Mouse (Mus musculus) MEL (cell line): ENCODE measurements at regions not wholly inside any gene's neighbourhood (a gene's known extent, or its start where the extent isn't known, plus 50 kb on each side); places are given as distances from the start of the nearest gene placed in this dataset.

Source experiments
- DNase-seq: peaks from one replicate; pipeline ENCODE4 v3.0.0; 2011; ENCODE audit warnings: low read depth, low spot score
- H3K27ac ChIP-seq: 2 replicates; pipeline ENCODE4 v1.5.1; 2012; ENCODE audit warnings: low read depth, mild to moderate bottlenecking, control low read depth, low read length, moderate library complexity; ENCODE audit not compliant: control insufficient read depth
- H3K27me3 ChIP-seq, 2 experiments: fragments of 150-350 bp in 1 of 2; sonication (generic) in 1 of 2; 2 replicates each; pipeline ENCODE4 v1.6.1; 2012; ENCODE audit warnings: low read length in 2 of 2, mild to moderate bottlenecking in 2 of 2, improper control_type of control experiment in 1 of 2, moderate library complexity in 1 of 2; ENCODE audit not compliant: insufficient read depth in 2 of 2, control insufficient read depth in 1 of 2
- H3K36me3 ChIP-seq, 2 experiments: 2 replicates each; pipeline ENCODE4 v1.6.1; 2012 to 2014; ENCODE audit warnings: low read length in 2 of 2, improper control_type of control experiment in 1 of 2, inconsistent platforms in 1 of 2, mild to moderate bottlenecking in 1 of 2; ENCODE audit not compliant: insufficient read depth in 2 of 2, control insufficient read depth in 1 of 2
- H3K4me1 ChIP-seq, 2 experiments: fragments of 150-350 bp in 1 of 2; sonication (generic) in 1 of 2; 2 replicates each; pipeline ENCODE4 v1.6.1; 2012; ENCODE audit warnings: low read length in 2 of 2, improper control_type of control experiment in 1 of 2, mild to moderate bottlenecking in 1 of 2; ENCODE audit not compliant: insufficient read depth in 2 of 2, control insufficient read depth in 1 of 2
- H3K4me3 ChIP-seq, 2 experiments: fragments of 150-350 bp in 1 of 2; sonication (generic) in 1 of 2; 2 replicates each; pipeline ENCODE4 v1.5.1; 2012; ENCODE audit warnings: low read depth in 2 of 2, low read length in 2 of 2, mild to moderate bottlenecking in 2 of 2, moderate library complexity in 2 of 2, control low read depth in 1 of 2, improper control_type of control experiment in 1 of 2; ENCODE audit not compliant: control insufficient read depth in 1 of 2, insufficient read depth in 1 of 2
- H3K79me2 ChIP-seq: 2 replicates; pipeline ENCODE4 v1.6.1; 2012; ENCODE audit warnings: mild to moderate bottlenecking, low read length, moderate library complexity; ENCODE audit not compliant: control insufficient read depth, poor library complexity, insufficient read depth
- H3K9ac ChIP-seq: 2 replicates; pipeline ENCODE4 v1.6.1; 2012; ENCODE audit warnings: low read depth, mild to moderate bottlenecking, control low read depth, low read length, moderate library complexity; ENCODE audit not compliant: control insufficient read depth, poor library complexity, severe bottlenecking
- H3K9me3 ChIP-seq: fragments of 150-350 bp; sonication (generic); replicated peaks from 2 replicates; pipeline ENCODE4 v1.6.1; 2012; ENCODE audit warnings: mild to moderate bottlenecking, low read length, improper control_type of control experiment, moderate library complexity; ENCODE audit not compliant: insufficient read depth
- CHD1 ChIP-seq: IDR thresholded peaks from 2 replicates; pipeline ENCODE4 v1.6.1; 2012; ENCODE audit warnings: low read depth, mild to moderate bottlenecking, inconsistent platforms, low read length, improper control_type of control experiment
- CHD2 ChIP-seq: IDR thresholded peaks from 2 replicates; pipeline ENCODE4 v1.6.1; 2011; ENCODE audit warnings: low read length, improper control_type of control experiment
- ETS1 ChIP-seq: IDR thresholded peaks from 2 replicates; pipeline ENCODE4 v1.6.1; 2012; ENCODE audit warnings: low read depth, mild to moderate bottlenecking, inconsistent platforms, low read length, improper control_type of control experiment, moderate library complexity
- HCFC1 ChIP-seq: IDR thresholded peaks from 2 replicates; pipeline ENCODE4 v1.6.1; 2012; ENCODE audit warnings: low read depth, mild to moderate bottlenecking, inconsistent platforms, low read length, improper control_type of control experiment, moderate library complexity
- KAT2A ChIP-seq: conservative IDR thresholded peaks from 2 replicates; pipeline ENCODE4 v1.6.1; 2012; ENCODE audit warnings: low read depth, low read length, improper control_type of control experiment, inconsistent platforms
- MAFK ChIP-seq: IDR thresholded peaks from 2 replicates; pipeline ENCODE4 v1.6.1; 2011; ENCODE audit warnings: low read depth, mild to moderate bottlenecking, low read length, improper control_type of control experiment, borderline replicate concordance
- MAZ ChIP-seq: IDR thresholded peaks from 2 replicates; pipeline ENCODE4 v1.6.1; 2012; ENCODE audit warnings: low read depth, mild to moderate bottlenecking, inconsistent platforms, low read length, improper control_type of control experiment
- MYC ChIP-seq: IDR thresholded peaks from 2 replicates; pipeline ENCODE4 v1.6.1; 2011; ENCODE audit warnings: low read depth, mild to moderate bottlenecking, low read length, improper control_type of control experiment, moderate library complexity
- NELFE ChIP-seq: IDR thresholded peaks from 2 replicates; pipeline ENCODE4 v1.6.1; 2011; ENCODE audit warnings: low read depth, low read length, improper control_type of control experiment
- POLR2A ChIP-seq, 2 experiments: IDR thresholded peaks; 2 replicates each; pipeline ENCODE4 v1.6.1; 2011 to 2012; ENCODE audit warnings: low read length in 2 of 2, mild to moderate bottlenecking in 2 of 2, control low read depth in 1 of 2, improper control_type of control experiment in 1 of 2, low read depth in 1 of 2, moderate library complexity in 1 of 2; ENCODE audit not compliant: control insufficient read depth in 1 of 2, insufficient read depth in 1 of 2, poor library complexity in 1 of 2
- POLR2AphosphoS5 ChIP-seq: IDR thresholded peaks from 2 replicates; pipeline ENCODE4 v1.6.1; 2012; ENCODE audit warnings: low read depth, borderline replicate concordance, mild to moderate bottlenecking, inconsistent platforms, low read length, moderate library complexity, mixed read lengths
- RCOR1 ChIP-seq: IDR thresholded peaks from 2 replicates; pipeline ENCODE4 v1.6.1; 2012; ENCODE audit warnings: low read depth, mild to moderate bottlenecking, inconsistent platforms, low read length, improper control_type of control experiment
- TCF12 ChIP-seq: IDR thresholded peaks from 2 replicates; pipeline ENCODE4 v1.6.1; 2014; ENCODE audit warnings: low read depth, mild to moderate bottlenecking, inconsistent platforms, low read length, improper control_type of control experiment, moderate library complexity
- UBTF ChIP-seq: IDR thresholded peaks from 2 replicates; pipeline ENCODE4 v1.6.1; 2012; ENCODE audit warnings: low read depth, mild to moderate bottlenecking, inconsistent platforms, low read length, improper control_type of control experiment, moderate library complexity, borderline replicate concordance; ENCODE audit not compliant: insufficient read depth
- ZNF384 ChIP-seq: IDR thresholded peaks from 2 replicates; pipeline ENCODE4 v1.6.1; 2012; ENCODE audit warnings: low read depth, mild to moderate bottlenecking, inconsistent platforms, low read length, improper control_type of control experiment

DNA sequence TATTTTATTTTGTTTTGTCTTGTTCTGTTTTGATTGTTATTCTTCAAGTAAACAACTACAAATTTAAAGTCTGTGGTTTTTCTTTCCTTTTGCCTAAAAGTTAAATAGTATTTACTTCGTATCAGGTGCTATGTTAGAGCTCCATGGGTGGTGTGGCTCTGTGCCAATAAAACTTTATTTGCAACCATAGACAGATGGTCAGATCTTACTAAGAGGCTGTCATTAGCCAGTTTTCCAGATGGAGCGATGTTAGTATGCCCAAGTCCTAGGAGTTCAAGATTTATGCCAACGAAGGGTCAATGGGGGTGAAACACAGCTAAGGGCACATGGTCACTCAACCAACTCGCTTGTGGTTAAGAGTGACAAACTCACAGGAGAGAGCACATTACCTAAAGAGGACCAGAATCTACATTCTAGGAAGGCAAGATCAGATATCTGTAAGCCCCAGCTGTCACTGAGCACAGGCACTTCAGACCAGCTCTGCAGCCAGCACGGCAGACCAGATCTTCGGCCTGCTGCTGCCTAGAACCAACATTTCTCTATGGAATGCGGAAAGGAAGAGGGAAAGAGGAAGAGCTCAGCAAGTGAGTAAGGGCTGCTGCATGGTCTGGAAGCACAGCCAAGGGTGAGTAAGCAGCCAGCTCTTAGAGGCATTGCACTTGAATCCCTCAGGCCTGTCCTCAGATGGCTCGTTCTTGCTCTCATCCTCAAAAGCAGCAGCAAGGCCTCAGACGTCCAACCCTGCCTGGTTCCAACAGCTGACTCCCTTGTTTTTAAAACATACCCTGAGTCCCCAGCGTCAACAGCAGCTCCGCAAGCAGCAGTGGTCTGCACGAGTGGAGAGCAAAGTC lies 54.3 kb upstream of the Cd93 start:
- H3K27me3 ChIP-seq, result no peaks in the 10 kb centered on the region
- no peak for TF ChIP-seq TCF12
- TF ChIP-seq HCFC1, result no peak
- no peak for TF ChIP-seq NELFE
- no peak for TF ChIP-seq CHD2
- TF ChIP-seq MAFK, result no peak
- no peak for TF ChIP-seq KAT2A
- no peak for TF ChIP-seq MYC
- TF ChIP-seq ETS1, result no peak
- no peak for TF ChIP-seq POLR2A (IDR thresholded peaks at IDR 0.05; ENCODE audit: control insufficient read depth in 1 of 2, insufficient read depth in 1 of 2, low read depth in 1 of 2, low read length in 2 of 2, poor library complexity in 1 of 2)
- TF ChIP-seq CHD1, result no peak
- no peak for TF ChIP-seq RCOR1
- no peak for TF ChIP-seq MAZ
- H3K9ac ChIP-seq, result no peak overlapping the region
- H3K4me3 ChIP-seq, result no peak overlapping the region
- no peaks in the 10 kb centered on the region for H3K9me3 ChIP-seq
- DNase-seq, result no peak
- no peaks in the 10 kb centered on the region for H3K4me1 ChIP-seq
- H3K36me3 ChIP-seq, result no peaks in the 10 kb centered on the region
- no peaks in the 10 kb centered on the region for H3K79me2 ChIP-seq
- no peak overlapping the region for H3K27ac ChIP-seq

DNA sequence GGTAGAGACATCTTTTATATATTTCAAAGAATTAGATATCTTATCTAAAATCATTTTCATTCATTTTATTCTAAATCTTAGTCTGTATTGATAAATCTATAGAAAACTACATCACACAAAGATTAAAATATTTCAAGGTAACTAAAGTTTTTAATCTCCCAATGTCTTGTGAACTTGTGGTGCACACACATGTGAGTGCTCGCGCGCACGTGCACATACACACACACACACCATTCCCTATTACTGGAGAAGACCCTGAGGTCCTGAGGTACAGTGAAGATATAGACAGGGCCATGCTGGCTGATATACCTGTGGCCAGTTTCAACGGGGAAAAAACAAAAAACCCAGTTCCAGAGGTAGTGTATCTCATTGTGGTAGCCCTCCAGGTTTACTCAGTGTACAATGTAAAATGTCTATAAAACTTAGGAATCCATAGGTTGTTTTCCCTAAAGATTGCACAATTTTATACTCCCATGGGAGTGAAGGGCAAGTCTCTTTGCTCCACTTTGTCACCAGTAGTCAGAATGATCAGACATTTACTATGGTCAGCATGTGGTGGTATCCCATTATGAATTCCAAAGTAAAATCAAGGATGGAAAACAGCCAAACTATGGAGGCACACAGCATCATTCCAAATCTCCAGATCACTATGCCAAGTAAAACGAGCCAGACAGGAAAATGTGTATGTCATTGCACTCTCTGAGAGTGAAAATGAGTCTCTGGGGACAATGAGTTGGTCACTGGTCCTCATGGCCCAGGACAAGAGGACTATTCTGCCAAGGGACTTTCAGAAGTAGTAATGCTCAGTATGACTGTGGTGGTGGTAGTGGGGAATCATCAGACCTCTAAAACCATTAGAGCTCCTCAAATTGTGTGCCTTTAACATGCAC lies 53.0 kb upstream of the Cd93 start:
- TF ChIP-seq ZNF384, result no peak
- TF ChIP-seq UBTF, result no peak
- no peak for TF ChIP-seq KAT2A
- TF ChIP-seq POLR2AphosphoS5, result no peak
- Histone ChIP-seq H3K4me3 (no peak overlapping the region), H3K9ac (no peak overlapping the region), H3K27ac (no peak overlapping the region), H3K4me1 (no peaks in the 10 kb centered on the region), H3K79me2 (no peaks in the 10 kb centered on the region), H3K9me3 (no peaks in the 10 kb centered on the region), H3K36me3 (no peaks in the 10 kb centered on the region), H3K27me3 (no peaks in the 10 kb centered on the region)
- no peak for DNase-seq
